Mouse (Mus musculus) retina, postnatal 1 day (tissue): ENCODE results near the gene 4930412O13Rik.

ENCODE experiments used
- DNase-seq: peaks from one replicate; pipeline ENCODE4 v3.0.0-alpha.2; 2012

4930412O13Rik gene

DNA sequence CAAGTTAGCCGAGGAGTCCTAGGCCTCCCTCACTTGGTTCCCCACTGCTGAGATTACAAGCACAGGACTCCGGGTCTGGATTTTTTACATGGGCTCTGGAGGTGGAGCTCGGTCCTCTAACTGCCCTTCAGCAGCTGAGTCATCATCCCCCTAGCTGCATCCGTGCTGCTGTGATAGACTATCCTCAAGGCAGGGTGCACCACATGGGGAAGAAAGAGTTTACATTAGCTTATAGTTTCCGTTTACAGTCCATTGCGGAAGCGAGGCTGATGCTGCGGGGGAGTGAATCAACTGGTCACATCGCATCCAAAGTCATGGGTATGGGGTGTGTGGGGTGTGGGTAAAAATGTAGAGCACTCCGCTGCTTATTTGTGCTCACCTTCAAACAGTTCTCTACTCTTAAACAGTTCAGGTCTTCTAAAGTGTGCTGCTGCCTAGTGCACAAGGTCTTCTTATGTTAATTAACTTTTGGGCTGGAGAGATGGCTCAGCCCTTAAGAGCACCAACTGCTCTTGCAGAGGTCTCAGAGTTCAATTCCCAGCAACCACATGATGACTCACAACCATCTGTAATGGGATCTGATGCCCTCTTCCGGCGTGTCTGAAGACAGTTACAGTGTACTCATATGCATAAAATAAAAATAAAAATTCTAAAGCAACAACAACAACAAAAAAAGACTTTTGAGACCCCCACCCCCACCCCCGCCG lies 23.0 kb downstream of the 4930412O13Rik start:
- no peak for DNase-seq

GRCm38 (mm10) chr2:9905995-9906394 lies 24.9 kb downstream of the 4930412O13Rik start:
- no peak for DNase-seq

DNA sequence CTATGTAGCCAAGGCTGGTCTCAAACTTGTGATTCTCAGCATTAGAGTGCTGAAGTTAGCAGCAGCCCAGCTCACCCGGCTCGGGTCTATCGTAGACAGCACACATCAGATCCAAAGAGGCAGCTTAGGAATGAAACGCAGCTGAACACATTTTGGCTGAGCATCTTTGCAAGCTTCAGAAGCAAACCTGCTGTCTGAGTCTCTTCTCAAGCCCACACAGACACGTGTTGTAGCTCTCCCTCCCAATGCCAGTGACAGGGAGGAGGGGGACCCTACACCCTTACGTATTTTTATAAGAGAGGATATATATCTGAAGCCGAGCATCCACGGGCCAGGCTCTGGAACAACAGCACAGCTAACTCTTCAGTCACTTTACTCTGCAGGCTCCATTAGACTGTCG lies 36.5 kb downstream of the 4930412O13Rik start:
- no peak for DNase-seq

DNA sequence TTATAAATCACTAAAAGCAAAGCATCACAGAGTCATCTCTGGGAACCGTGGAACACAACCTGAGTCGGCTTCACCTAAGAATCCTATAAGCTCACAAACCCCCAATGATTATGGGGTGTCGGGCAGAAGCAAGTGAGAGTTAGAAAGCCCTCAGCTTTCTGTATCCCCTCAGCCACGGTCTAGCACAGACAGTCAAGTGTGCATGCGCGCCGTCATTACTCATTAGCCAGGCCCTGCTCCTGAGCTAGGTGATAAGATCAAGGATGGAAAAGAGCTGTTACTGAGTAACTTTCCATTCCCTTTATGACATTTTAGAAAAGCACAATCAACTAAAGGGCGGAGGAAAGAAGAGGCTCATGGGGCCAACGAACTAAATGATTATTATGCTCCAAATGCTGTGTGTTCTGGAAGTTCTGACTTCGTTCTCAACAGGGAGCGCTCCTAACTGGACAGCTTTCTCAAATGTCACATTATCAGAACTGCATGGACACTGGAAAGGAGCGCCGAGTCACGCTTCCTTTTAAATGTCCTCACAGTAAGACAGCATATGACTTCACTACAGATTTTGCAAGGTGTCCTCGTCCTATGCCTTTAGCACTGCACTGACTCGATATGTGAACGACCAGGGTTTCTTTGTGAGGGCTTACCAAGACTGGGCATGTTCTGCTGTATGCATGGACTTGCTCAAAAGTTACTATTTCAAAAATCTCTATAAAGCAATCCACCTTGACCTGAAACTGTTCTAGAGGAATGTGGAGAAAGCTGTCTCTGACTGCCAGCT lies 37.8 kb downstream of the 4930412O13Rik start:
- no peak for DNase-seq

- DNase-seq = peak; percentile 56
These were observed 45.3 kb downstream of the 4930412O13Rik start for GRCm38 (mm10) chr2:9926194-9926904.

- DNase-seq = no peak
These were observed 45.8 kb downstream of the 4930412O13Rik start for GRCm38 (mm10) chr2:9926905-9927283.
